Mouse (Mus musculus) kidney, adult 2 months (tissue): Measurements from ENCODE around the gene Mafg. TPM values are rescaled to one million over a fixed set of nuclear protein-coding genes. Genes with fewer than 3 reads are reported as not detected.

Experiments
- DNase-seq: peaks from one replicate; pipeline ENCODE4 v3.0.0; 2021
- H3K27ac ChIP-seq: fragments of 200-500 bp; 2 replicates; pipeline ENCODE4 v1.5.1; 2012; ENCODE audit warnings: low read depth, low read length, control low read depth, inconsistent platforms; ENCODE audit not compliant: insufficient read depth
- H3K27me3 ChIP-seq: fragments of 200-500 bp; replicated peaks from 2 replicates; pipeline ENCODE4 v1.6.1; 2012; ENCODE audit warnings: mild to moderate bottlenecking, moderate library complexity, low read length, inconsistent platforms; ENCODE audit not compliant: control insufficient read depth, insufficient read depth
- H3K36me3 ChIP-seq: fragments of 200-500 bp; 2 replicates; pipeline ENCODE4 v1.6.1; 2012; ENCODE audit warnings: mild to moderate bottlenecking, moderate library complexity, low read length, inconsistent platforms; ENCODE audit not compliant: control insufficient read depth, insufficient read depth
- H3K4me1 ChIP-seq: fragments of 200-500 bp; 2 replicates; pipeline ENCODE4 v1.6.1; 2011; ENCODE audit warnings: low read length; ENCODE audit not compliant: control insufficient read depth, insufficient read depth
- H3K4me3 ChIP-seq: fragments of 200-500 bp; 2 replicates; pipeline ENCODE4 v1.5.1; 2011; ENCODE audit warnings: mild to moderate bottlenecking, low read depth, low read length, control low read depth; ENCODE audit not compliant: insufficient read depth
- CTCF ChIP-seq: fragments of 200-500 bp; conservative IDR thresholded peaks from 2 replicates; pipeline ENCODE4 v1.5.1; 2011; ENCODE audit warnings: low read depth, mild to moderate bottlenecking, control low read depth, low read length, moderate library complexity, mixed read lengths; ENCODE audit not compliant: insufficient read depth, insufficient read length
- POLR2A ChIP-seq: fragments of 200-500 bp; IDR thresholded peaks from one replicate; pipeline ENCODE4 v1.6.1; 2011; ENCODE audit warnings: low read depth, low read length, control low read depth
- WGBS: fragments of 180-500 bp; shearing (Covaris S2); methylation state at CpG from one replicate; pipeline ENCODE4 v1.1.7; 2018; 5-methylcytosine and 5-hydroxymethylcytosine counted together
- polyA plus RNA-seq: library from polyadenylated mRNA; depleted of rRNA; stranded (reverse); fragments of >200 nt; gene quantifications from 2 replicates; pipeline ENCODE4 v1.2.3, GENCODE M21; 2012

Gene Mafg
- polyA plus RNA-seq, 1 experiment: 62.2 TPM

- no peaks in the 10 kb centered on the region for H3K36me3 ChIP-seq
- DNase-seq: peak; percentile 70
- no peaks in the 10 kb centered on the region for H3K27me3 ChIP-seq
- H3K4me1 ChIP-seq: peaks cover 10% of the 10 kb centered on the region; the same call in 1 of the 2 replicates
- no peak overlapping the region for H3K27ac ChIP-seq
- under 1% methylated on average over 95 of the region's 95 CpGs for WGBS
- no peak for TF ChIP-seq POLR2A
- TF ChIP-seq CTCF: 0 out of 2 replicates have a peak, but pooled peaks have one; percentile 16
- H3K4me3 ChIP-seq: peak overlapping the region; percentile 61
Measured at GRCm38 (mm10) chr11:120660301-120661075, 27.1 kb upstream of the Mafg start.

GRCm38 (mm10) chr11:120659509-120660300, 26.3 kb upstream of the Mafg start:
- Histone ChIP-seq H3K27ac (no peak overlapping the region), H3K4me3 (peak overlapping the region; percentile 61), H3K27me3 (no peaks in the 10 kb centered on the region), H3K4me1 (peaks cover 10% of the 10 kb centered on the region; the same call in 1 of the 2 replicates), H3K36me3 (no peaks in the 10 kb centered on the region)
- 3% methylated on average over 49 of the region's 50 CpGs for WGBS
- DNase-seq: peak; percentile 53
- TF ChIP-seq CTCF (no peak), POLR2A (no peak)

GRCm38 (mm10) chr11:120658876-120659410, 25.5 kb upstream of the Mafg start:
- Histone ChIP-seq H3K27me3 (no peaks in the 10 kb centered on the region), H3K27ac (no peak overlapping the region), H3K4me1 (peaks cover 10% of the 10 kb centered on the region; the same call in 1 of the 2 replicates), H3K4me3 (peak overlapping the region; percentile 61), H3K36me3 (no peaks in the 10 kb centered on the region)
- peak; percentile 90 for DNase-seq
- TF ChIP-seq CTCF (peak; percentile 82), POLR2A (no peak)
- 1% methylated on average over 24 of the region's 24 CpGs for WGBS

- Histone ChIP-seq H3K27me3 (no peaks in the 10 kb centered on the region), H3K27ac (no peak overlapping the region), H3K36me3 (no peaks in the 10 kb centered on the region), H3K4me1 (peaks cover 10% of the 10 kb centered on the region; the same call in 1 of the 2 replicates), H3K4me3 (no peak overlapping the region)
- 56% methylated on average over 4 of the region's 4 CpGs for WGBS
- peak; percentile 83 for DNase-seq
- TF ChIP-seq POLR2A (no peak), CTCF (no peak)
Measured at GRCm38 (mm10) chr11:120657301-120657700, 23.9 kb upstream of the Mafg start.

DNA sequence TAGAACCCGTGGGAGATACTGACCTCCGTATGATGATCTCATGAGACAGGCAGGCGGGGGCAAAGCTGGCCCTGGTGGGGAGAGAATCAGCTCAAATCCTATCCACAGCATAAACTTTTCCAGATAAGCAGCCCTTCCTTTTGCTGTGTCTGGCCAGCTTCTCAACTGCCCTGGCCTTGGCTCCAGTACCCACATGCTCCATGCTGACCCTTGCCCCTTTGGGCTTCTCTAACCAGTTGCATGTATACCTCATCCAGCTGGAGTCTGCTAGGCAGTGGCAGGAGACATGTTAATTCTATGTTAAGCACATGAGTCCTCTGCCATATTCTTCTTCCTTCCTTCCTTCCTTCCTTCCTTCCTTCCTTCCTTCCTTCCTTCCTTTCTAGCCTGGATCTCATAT, 21.3 kb upstream of the Mafg start:
- H3K4me1 ChIP-seq: peaks cover 10% of the 10 kb centered on the region; the same call in 1 of the 2 replicates
- H3K27ac ChIP-seq: no peak overlapping the region
- H3K36me3 ChIP-seq: no peaks in the 10 kb centered on the region
- WGBS: 78% methylated on average over 3 of the region's 3 CpGs
- H3K4me3 ChIP-seq: no peak overlapping the region
- H3K27me3 ChIP-seq: no peaks in the 10 kb centered on the region
- no peak for TF ChIP-seq CTCF
- no peak for TF ChIP-seq POLR2A
- DNase-seq: peak; percentile 59

DNA sequence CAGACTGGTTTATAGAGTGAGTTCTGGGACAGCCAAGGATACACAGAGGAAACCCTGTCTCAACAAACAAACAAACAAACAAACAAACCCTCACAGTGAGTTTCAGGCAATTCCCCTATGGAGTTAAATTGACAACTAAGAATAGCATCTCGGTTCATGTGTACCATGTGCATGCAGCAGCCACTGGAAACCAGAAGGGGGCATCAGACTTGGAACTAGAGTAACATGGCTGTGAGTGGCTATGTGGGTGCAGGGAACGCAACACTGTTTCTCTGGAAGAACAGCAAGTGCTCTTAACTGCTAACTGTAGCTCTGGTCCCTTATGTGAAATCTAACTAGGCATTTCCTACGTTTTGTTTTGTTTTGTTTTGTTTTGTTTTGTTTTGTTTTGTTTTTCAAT, 18.5 kb upstream of the Mafg start:
- Histone ChIP-seq H3K27ac (no peak overlapping the region), H3K36me3 (no peaks in the 10 kb centered on the region), H3K27me3 (no peaks in the 10 kb centered on the region), H3K4me3 (no peak overlapping the region), H3K4me1 (peaks cover 2% of the 10 kb centered on the region; the same call in 1 of the 2 replicates)
- 76% methylated on average over 3 of the region's 3 CpGs for WGBS
- TF ChIP-seq POLR2A (no peak), CTCF (peak; percentile 47)
- DNase-seq: no peak

- peaks cover 2% of the 10 kb centered on the region; the same call in 1 of the 2 replicates for H3K4me1 ChIP-seq
- no peak within 1 kb of the TSS for H3K27ac ChIP-seq
- 13% methylated on average over 13 of the region's 13 CpGs for WGBS
- TF ChIP-seq CTCF (no peak), POLR2A (no peak)
- H3K4me3 ChIP-seq: no peak within 1 kb of the TSS
- H3K36me3 ChIP-seq: no peaks in the 10 kb centered on the region
- DNase-seq: no peak
- H3K27me3 ChIP-seq: no peaks in the 10 kb centered on the region
Measured at GRCm38 (mm10) chr11:120648001-120648476, 14.6 kb upstream of the Mafg start, which contains the start of gene Myadml2. Myadml2 (minus strand) TSS chr11:120648158.
